Mouse (Mus musculus): ENCODE data around the gene Ppie.

- TF ChIP-seq CTCF (IDR thresholded peaks at IDR 0.05; ENCODE audit: low read depth) = no peak
- no peak for TF ChIP-seq EP300 (optimal IDR thresholded peaks at IDR 0.05)
These were observed 47.1 kb downstream of the Ppie start for GRCm38 (mm10) chr4:123092621-123093020.
